Mouse (Mus musculus) hindlimb bud, embryonic 11.5 days (tissue): Measurements from ENCODE around the gene Abracl.

Experiments
- DNase-seq: peaks from one replicate; pipeline ENCODE4 v3.0.0-alpha.2; 2012; ENCODE audit warnings: low read depth, low spot score; ENCODE audit errors: extremely low spot score

The Abracl gene

GRCm38 (mm10) chr10:18022741-18023347 is at the start of gene Abracl:
Gene Abracl, minus strand, starts transcription at chr10:18023288.
- DNase-seq = peak; percentile 26

DNA sequence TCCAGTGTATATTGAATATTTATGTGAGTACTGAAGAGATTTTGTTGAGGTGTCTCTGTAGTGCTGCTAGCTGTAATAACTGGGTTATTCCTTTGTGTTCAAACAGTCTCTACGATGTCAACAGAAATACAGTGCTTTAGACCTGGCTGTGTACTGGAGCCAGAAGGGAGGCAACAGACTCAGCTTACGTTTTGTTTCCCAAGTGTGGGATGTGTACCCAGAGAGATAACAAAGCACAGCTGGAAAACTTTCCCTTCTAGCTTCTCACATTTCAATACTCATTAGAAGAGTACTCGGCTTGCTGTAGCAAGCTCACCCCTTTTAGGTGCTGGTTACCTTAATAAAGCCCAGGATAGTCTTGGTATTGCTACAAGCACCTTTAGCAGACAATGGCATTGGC is 49.8 kb upstream of the Abracl start:
- no peak for DNase-seq

- no peak for DNase-seq
Measured at GRCm38 (mm10) chr10:18070616-18071015, 47.5 kb upstream of the Abracl start.

GRCm38 (mm10) chr10:18070144-18070543 is 47.1 kb upstream of the Abracl start:
- no peak for DNase-seq

DNA sequence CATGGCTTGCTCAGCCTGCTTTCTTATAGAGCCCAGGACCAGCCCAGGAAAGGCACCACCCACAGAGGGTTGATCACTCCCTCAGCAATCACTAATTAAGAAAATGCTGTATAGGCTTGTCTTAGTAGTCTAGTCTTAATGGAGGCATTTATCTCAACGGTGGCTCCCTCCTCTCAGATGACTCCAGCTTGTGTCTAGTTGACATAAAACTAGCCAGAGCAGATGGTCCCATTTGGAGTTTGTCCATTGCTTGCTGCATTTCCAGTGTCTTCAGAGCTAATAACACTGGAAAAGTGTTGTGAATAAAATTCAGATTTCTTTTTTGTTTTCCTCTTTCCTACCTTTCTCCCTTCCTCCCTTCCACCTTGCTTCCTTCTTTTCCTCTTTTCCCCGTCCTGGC is 46.5 kb upstream of the Abracl start:
- DNase-seq = no peak

GRCm38 (mm10) chr10:18068880-18069279 is 45.8 kb upstream of the Abracl start:
- DNase-seq = no peak

DNA sequence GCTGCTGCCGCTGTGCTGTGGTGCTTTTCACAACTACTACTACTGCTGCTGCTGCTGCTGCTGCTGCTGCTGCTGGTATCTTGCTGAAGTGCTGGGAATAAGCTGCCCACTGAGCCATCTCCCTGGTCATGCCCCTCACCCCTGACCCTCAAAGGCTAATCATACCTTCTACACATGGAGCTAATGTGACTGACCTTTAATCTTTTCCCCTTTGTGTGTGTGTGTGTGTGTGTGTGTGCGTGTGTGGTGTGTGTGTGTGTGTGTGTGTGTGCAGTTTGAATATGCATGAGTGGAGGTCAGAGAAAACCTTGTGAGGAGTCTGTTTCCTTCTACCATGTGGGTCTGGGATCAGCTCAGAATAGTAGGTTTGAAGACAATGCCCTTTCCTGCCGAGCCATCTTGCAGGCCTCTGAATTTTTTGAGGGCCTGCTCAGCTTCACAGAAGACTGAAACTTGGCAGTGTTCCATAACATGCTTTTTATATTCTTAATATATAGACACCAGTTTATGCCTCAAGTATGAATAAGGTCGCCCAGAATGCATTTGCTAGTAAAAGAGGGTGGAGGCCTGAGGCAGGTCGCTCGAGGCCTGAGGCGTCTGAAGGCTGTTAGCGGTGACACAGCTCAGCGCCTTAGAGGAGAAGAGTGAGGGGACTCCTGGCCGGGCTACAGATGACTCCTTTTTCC is 44.8 kb upstream of the Abracl start:
- DNase-seq = no peak

DNA sequence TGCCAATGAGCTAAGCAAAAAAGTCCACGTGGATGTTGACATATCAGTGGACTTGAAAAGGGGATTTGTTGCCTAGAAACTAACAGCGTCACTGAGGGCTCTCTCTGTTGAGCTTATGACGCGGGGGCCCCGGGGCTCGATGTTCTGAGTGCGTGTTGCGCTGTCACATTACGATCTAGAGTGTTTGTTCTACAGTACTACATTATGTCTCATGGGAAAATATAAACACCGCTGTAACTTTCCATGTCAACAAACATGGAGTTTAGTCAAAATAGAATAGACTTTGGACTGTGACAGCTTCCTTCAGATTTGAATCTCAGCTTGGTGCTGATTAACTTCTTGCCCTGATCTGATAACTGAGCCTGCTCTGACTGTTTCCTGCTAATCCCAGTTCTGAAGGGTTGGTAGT is 42.9 kb upstream of the Abracl start:
- DNase-seq = no peak

GRCm38 (mm10) chr10:18064606-18065228 is 41.6 kb upstream of the Abracl start:
- DNase-seq = no peak

DNA sequence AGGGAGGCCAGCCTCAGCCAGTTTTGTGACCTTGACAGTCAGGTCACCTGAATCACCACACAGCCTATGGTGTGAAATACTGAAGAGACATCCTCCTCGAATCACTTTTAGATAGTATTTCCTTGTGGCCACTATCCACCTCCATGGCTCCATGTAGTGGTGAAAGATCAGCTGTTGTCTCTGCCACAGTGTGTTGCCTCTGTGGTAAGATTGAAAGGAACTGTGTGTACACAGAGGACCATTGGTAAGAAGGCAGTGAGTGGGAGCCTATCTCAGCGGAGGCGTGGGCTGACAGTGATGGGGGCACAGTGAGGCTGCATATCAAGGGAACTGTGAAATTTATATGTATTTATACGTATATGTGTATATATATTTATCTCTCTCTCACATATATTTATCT is 38.4 kb upstream of the Abracl start:
- DNase-seq = no peak

DNA sequence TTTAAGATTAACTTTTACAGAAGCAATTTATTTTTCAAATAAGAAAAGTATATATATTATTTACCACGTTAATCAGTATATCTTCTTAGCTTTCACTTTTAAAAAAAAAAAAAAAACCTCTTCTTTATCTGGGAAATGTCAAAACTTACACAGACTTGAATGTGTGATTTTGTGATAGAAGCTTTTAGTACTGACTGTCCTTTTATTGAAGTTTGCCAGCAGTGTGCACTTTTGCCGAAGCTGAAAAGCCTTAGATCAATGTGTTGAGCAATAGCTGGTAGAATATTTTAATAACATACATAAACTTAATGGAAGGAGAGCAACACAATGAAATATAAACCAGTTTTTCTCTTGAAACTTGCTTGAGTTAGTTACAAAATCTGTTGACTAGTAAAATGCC is 37.7 kb upstream of the Abracl start:
- no peak for DNase-seq

- no peak for DNase-seq
Measured at GRCm38 (mm10) chr10:18059807-18060206, 36.7 kb upstream of the Abracl start.

DNA sequence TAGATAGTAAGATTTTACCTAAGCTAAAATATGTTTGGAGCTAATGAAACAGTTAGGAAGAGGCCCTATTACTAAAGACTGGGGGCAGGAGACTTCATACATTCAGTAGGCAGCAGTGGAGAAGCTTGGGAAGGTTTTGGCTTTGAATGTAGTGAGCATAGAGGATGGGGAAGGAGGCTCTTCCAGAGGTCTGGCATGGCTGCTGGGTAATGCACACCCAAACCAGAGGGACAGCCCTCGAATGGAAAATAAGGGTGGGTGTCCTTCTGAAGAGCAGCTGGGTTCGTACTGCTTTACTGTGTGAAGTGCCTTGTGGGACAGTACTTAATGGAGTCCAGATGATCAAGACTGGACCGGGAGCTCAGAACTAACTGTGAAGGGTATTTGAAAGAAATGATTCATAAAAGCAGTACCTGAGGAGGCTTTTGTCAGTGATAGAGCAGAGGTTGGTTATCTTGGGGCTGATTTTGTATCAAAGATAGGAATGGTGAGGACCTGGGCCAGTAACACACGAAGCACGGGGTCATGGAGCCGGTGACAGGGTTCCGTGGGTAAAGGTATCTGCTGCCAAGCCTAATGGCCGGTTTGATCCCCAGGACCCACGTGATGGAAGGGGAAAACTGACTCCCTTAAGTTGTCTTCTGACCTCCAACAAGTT is 35.7 kb upstream of the Abracl start:
- no peak for DNase-seq

DNA sequence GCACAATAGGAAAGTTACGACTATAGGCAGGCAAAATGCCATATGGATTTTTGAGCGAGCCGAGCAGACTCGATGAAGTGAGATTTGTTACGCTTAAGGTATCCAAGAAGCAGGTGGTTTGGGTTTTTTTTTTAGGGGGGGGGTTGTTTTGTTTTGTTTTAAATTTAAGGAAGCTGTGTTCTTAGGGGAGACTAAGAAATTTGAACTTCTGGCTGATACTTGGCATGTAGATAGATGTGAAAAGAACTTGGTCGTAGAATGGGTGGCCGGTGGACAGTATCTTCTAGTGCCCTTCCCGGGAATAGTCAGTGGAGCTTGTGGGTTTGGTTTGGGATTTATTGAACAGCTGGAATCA is 33.3 kb upstream of the Abracl start:
- peak; percentile 1 for DNase-seq

- no peak for DNase-seq
Measured at GRCm38 (mm10) chr10:18055696-18056390, 32.8 kb upstream of the Abracl start, which contains the start of gene Reps1. Gene Reps1, plus strand, starts transcription at chr10:18055861.

- peak; percentile 22 for DNase-seq
Measured at GRCm38 (mm10) chr10:18055009-18055695, 32.1 kb upstream of the Abracl start.

GRCm38 (mm10) chr10:18047380-18048146 is 24.5 kb upstream of the Abracl start:
- no peak for DNase-seq

DNA sequence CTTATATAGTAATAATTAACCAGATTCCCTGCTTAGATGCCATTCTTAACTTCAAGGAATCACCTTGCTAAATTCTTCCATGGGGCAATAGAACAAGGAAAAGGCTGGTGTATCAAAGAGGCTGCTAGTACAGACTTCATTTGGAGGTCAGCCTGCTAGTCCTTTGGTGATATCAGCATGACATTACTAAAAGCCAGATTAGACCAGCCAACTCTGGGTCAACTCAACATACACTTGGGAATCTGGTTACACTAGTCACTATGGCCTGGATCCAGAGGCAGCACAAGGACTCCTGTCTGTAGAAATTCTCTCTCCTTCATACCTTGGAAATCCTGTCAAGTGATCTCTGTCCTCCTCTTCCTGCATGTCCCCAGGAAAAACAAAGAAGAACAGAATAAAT is 23.3 kb upstream of the Abracl start:
- no peak for DNase-seq

- DNase-seq = no peak
Measured at GRCm38 (mm10) chr10:18036849-18037248, 13.8 kb upstream of the Abracl start.

DNA sequence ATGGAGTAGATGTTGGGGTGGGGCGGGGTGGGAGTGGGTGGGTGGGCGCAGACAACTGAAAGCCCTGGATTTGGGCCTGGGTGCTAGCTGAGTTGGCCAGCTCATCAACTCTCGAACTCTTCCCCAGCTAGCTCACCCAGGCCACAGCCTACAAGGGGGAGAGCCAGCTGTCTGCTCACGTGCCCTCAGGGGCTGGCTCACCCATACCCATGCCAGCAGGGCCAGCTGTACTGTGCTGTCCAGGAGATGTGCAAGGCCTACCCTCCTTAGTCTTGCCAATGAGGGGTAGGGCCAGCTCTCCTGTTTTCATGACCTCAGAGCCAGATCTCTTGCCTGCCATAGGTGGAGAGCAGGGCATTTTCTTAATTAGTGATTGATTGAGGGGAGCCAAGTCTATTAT is 11.3 kb upstream of the Abracl start:
- no peak for DNase-seq
